Mouse (Mus musculus): Measurements from ENCODE around the gene Olfr821. TPM values are rescaled to one million over a fixed set of nuclear protein-coding genes. Genes with fewer than 3 reads are reported as not detected.
"Not testable (repeated sequence)": the region's sequence is repeated elsewhere in the genome, so short reads cannot be mapped to it uniquely, and the experiment has no call there.

The Olfr821 gene
- not detected in 2 replicates for polyA plus RNA-seq (2016; fragmentation: Nextera tagmentation; extraction: Ambion mirVana)

- Histone ChIP-seq H3K4me3 (no peak within 1 kb of the TSS), H3K9ac (no peak within 1 kb of the TSS), H3K4me2 (no peak within 1 kb of the TSS), H3K27ac (ENCODE audit: poor library complexity, severe bottlenecking) (no peak within 1 kb of the TSS), H3K27me3 (replicated peaks) (no peaks in the 10 kb centered on the region), H3K36me3 (no peaks in the 10 kb centered on the region), H3K9me3 (replicated peaks) (peaks cover 2% of the 10 kb centered on the region; the same call in 1 of the 2 replicates), H3K4me1 (replicated peaks) (no peaks in the 10 kb centered on the region)
- no peak for ATAC-seq (ENCODE audit: insufficient number of reproducible peaks, low FRiP score)
Measured at GRCm38 (mm10) chr10:130030048-130030447, at the start of gene Olfr821. Gene Olfr821 (plus strand): TSS chr10:130030348.

- H3K4me1 ChIP-seq (replicated peaks): not testable (repeated sequence)
Measured at GRCm38 (mm10) chr10:129981867-129982266, 48.3 kb upstream of the Olfr821 start.

GRCm38 (mm10) chr10:129984962-129985361 is 45.2 kb upstream of the Olfr821 start, which contains the start of gene Gm10310:
Gene Gm10310 (minus strand): TSS chr10:129985062.
- not testable (repeated sequence) for H3K9ac ChIP-seq; H3K4me1 ChIP-seq (replicated peaks); ATAC-seq (ENCODE audit: insufficient number of reproducible peaks, low FRiP score); H3K27me3 ChIP-seq (replicated peaks); H3K4me2 ChIP-seq; H3K36me3 ChIP-seq; H3K27ac ChIP-seq (ENCODE audit: poor library complexity, severe bottlenecking); H3K4me3 ChIP-seq; H3K9me3 ChIP-seq (replicated peaks)
- WGBS: no CpG with 5 or more reads among the region's 1 CpGs

More at GRCm38 (mm10) chr10:129981867-129982266, 48.3 kb upstream of the Olfr821 start:
- H3K27me3 ChIP-seq (replicated peaks); H3K9ac ChIP-seq; H3K9me3 ChIP-seq (replicated peaks); ATAC-seq (ENCODE audit: insufficient number of reproducible peaks, low FRiP score); H3K27ac ChIP-seq (ENCODE audit: poor library complexity, severe bottlenecking); H3K4me3 ChIP-seq; H3K4me2 ChIP-seq; H3K36me3 ChIP-seq: not testable (repeated sequence)
- no CpG with 5 or more reads among the region's 3 CpGs for WGBS

GRCm38 (mm10) chr10:130004104-130004503 is 26.0 kb upstream of the Olfr821 start:
- not testable (repeated sequence) for H3K9me3 ChIP-seq (replicated peaks); H3K4me3 ChIP-seq; H3K9ac ChIP-seq; ATAC-seq (ENCODE audit: insufficient number of reproducible peaks, low FRiP score); H3K36me3 ChIP-seq; H3K27me3 ChIP-seq (replicated peaks); H3K4me1 ChIP-seq (replicated peaks); H3K27ac ChIP-seq (ENCODE audit: poor library complexity, severe bottlenecking); H3K4me2 ChIP-seq
- WGBS: 66% methylated on average over 4 of the region's 4 CpGs

- 75% methylated on average over 4 of the region's 4 CpGs for WGBS
- H3K4me1 ChIP-seq (replicated peaks); H3K27ac ChIP-seq (ENCODE audit: poor library complexity, severe bottlenecking); ATAC-seq (ENCODE audit: insufficient number of reproducible peaks, low FRiP score); H3K4me2 ChIP-seq; H3K9me3 ChIP-seq (replicated peaks); H3K9ac ChIP-seq; H3K4me3 ChIP-seq; H3K36me3 ChIP-seq; H3K27me3 ChIP-seq (replicated peaks): not testable (repeated sequence)
Measured at GRCm38 (mm10) chr10:130005366-130005765, 24.8 kb upstream of the Olfr821 start.

GRCm38 (mm10) chr10:130012321-130012720 is 17.8 kb upstream of the Olfr821 start, which contains the start of gene Olfr820:
Gene Olfr820 (plus strand): TSS chr10:130012621.
- H3K4me3 ChIP-seq: no peak within 1 kb of the TSS
- H3K9me3 ChIP-seq (replicated peaks): no peaks in the 10 kb centered on the region
- no peaks in the 10 kb centered on the region for H3K27me3 ChIP-seq (replicated peaks)
- H3K36me3 ChIP-seq: no peaks in the 10 kb centered on the region
- no peak within 1 kb of the TSS for H3K27ac ChIP-seq (ENCODE audit: poor library complexity, severe bottlenecking)
- no peak within 1 kb of the TSS for H3K9ac ChIP-seq
- ATAC-seq (ENCODE audit: insufficient number of reproducible peaks, low FRiP score): no peak
- H3K4me1 ChIP-seq (replicated peaks): no peaks in the 10 kb centered on the region
- H3K4me2 ChIP-seq: no peak within 1 kb of the TSS

GRCm38 (mm10) chr10:130037096-130037495 is 6.9 kb downstream of the Olfr821 start:
- Histone ChIP-seq H3K27ac (ENCODE audit: poor library complexity, severe bottlenecking) (no peak overlapping the region), H3K4me3 (no peak overlapping the region), H3K27me3 (replicated peaks) (no peaks in the 10 kb centered on the region), H3K9ac (no peak overlapping the region), H3K4me1 (replicated peaks) (no peaks in the 10 kb centered on the region), H3K36me3 (no peaks in the 10 kb centered on the region), H3K9me3 (replicated peaks) (0 out of 2 replicates have a peak, but pooled peaks cover 4% of the 10 kb centered on the region), H3K4me2 (no peak overlapping the region)
- WGBS: 68% methylated on average over 6 of the region's 6 CpGs
- ATAC-seq (ENCODE audit: insufficient number of reproducible peaks, low FRiP score): no peak

- Histone ChIP-seq H3K4me2 (no peak within 1 kb of the TSS), H3K4me1 (replicated peaks) (no peaks in the 10 kb centered on the region), H3K36me3 (no peaks in the 10 kb centered on the region), H3K9me3 (replicated peaks) (no peaks in the 10 kb centered on the region), H3K27ac (ENCODE audit: poor library complexity, severe bottlenecking) (no peak within 1 kb of the TSS), H3K9ac (no peak within 1 kb of the TSS), H3K27me3 (replicated peaks) (no peaks in the 10 kb centered on the region), H3K4me3 (no peak within 1 kb of the TSS)
- no peak for ATAC-seq (ENCODE audit: insufficient number of reproducible peaks, low FRiP score)
Measured at GRCm38 (mm10) chr10:130070910-130071309, 40.8 kb downstream of the Olfr821 start, which contains the start of gene Olfr822. Gene Olfr822 (plus strand): TSS chr10:130071210.

Other genes starting within 250 kb of the Olfr821 start
- not detected in 2 replicates for gene Olfr810, start 235.4 kb upstream of the Olfr821 start, polyA plus RNA-seq (2016; fragmentation: Nextera tagmentation; extraction: Ambion mirVana)
- gene Olfr811, start 226.0 kb upstream of the Olfr821 start, polyA plus RNA-seq (2016; fragmentation: Nextera tagmentation; extraction: Ambion mirVana): not detected in 2 replicates
- gene Olfr812, start 184.3 kb upstream of the Olfr821 start, polyA plus RNA-seq (2016; fragmentation: Nextera tagmentation; extraction: Ambion mirVana): not detected in 2 replicates
- not detected in 2 replicates for gene Olfr813, start 175.0 kb upstream of the Olfr821 start, polyA plus RNA-seq (2016; fragmentation: Nextera tagmentation; extraction: Ambion mirVana)
- not detected in 2 replicates for gene Olfr814, start 150.5 kb upstream of the Olfr821 start, polyA plus RNA-seq (2016; fragmentation: Nextera tagmentation; extraction: Ambion mirVana)
- not detected in 2 replicates for gene Olfr815, start 124.5 kb upstream of the Olfr821 start, polyA plus RNA-seq (2016; fragmentation: Nextera tagmentation; extraction: Ambion mirVana)
- not detected in 2 replicates for gene Olfr816, start 114.8 kb upstream of the Olfr821 start, polyA plus RNA-seq (2016; fragmentation: Nextera tagmentation; extraction: Ambion mirVana)
- gene Olfr818, start 81.2 kb upstream of the Olfr821 start, polyA plus RNA-seq (2016; fragmentation: Nextera tagmentation; extraction: Ambion mirVana): not detected in 2 replicates
- gene Olfr819, start 63.1 kb upstream of the Olfr821 start, polyA plus RNA-seq (2016; fragmentation: Nextera tagmentation; extraction: Ambion mirVana): not detected in 2 replicates
- not detected in 2 replicates for gene Olfr247, start 54.2 kb upstream of the Olfr821 start, polyA plus RNA-seq (2016; fragmentation: Nextera tagmentation; extraction: Ambion mirVana)
- not detected in 2 replicates for gene Gm10310, start 45.3 kb upstream of the Olfr821 start, polyA plus RNA-seq (2016; fragmentation: Nextera tagmentation; extraction: Ambion mirVana)
- not detected in 2 replicates for gene Olfr820, start 17.7 kb upstream of the Olfr821 start, polyA plus RNA-seq (2016; fragmentation: Nextera tagmentation; extraction: Ambion mirVana)
- gene Olfr822, start 40.9 kb downstream of the Olfr821 start, polyA plus RNA-seq (2016; fragmentation: Nextera tagmentation; extraction: Ambion mirVana): not detected in 2 replicates
- not detected in 2 replicates for gene Olfr823, start 85.0 kb downstream of the Olfr821 start, polyA plus RNA-seq (2016; fragmentation: Nextera tagmentation; extraction: Ambion mirVana)
- not detected in 2 replicates for gene Olfr824, start 99.7 kb downstream of the Olfr821 start, polyA plus RNA-seq (2016; fragmentation: Nextera tagmentation; extraction: Ambion mirVana)
- not detected in 2 replicates for gene Olfr825, start 136.4 kb downstream of the Olfr821 start, polyA plus RNA-seq (2016; fragmentation: Nextera tagmentation; extraction: Ambion mirVana)
- gene Olfr826, start 153.8 kb downstream of the Olfr821 start, polyA plus RNA-seq (2016; fragmentation: Nextera tagmentation; extraction: Ambion mirVana): not detected in 2 replicates
- not detected in 2 replicates for gene Olfr827, start 184.1 kb downstream of the Olfr821 start, polyA plus RNA-seq (2016; fragmentation: Nextera tagmentation; extraction: Ambion mirVana)
- gene Neurod4, start 249.9 kb downstream of the Olfr821 start, polyA plus RNA-seq (2016; fragmentation: Nextera tagmentation; extraction: Ambion mirVana): 0.05 and 0.08 TPM in 2 replicates

Data from heart, embryonic 12.5 days (tissue).